Mouse (Mus musculus) midbrain, embryonic 14.5 days (tissue): ENCODE results near the gene Slc39a8. TPM values are rescaled to one million over a fixed set of nuclear protein-coding genes. Genes with fewer than 3 reads are reported as not detected.

Source experiments
- ATAC-seq: fragments of 200-750 bp; cut with Nextera tagmentation; 2 replicates; pipeline ENCODE4 v1.8.0; 2017; ENCODE audit warnings: moderate number of reproducible peaks, moderate library complexity; ENCODE audit not compliant: low FRiP score, low TSS enrichment
- DNase-seq: peaks from one replicate; pipeline ENCODE4 v3.0.0-alpha.2; 2015
- H3K27ac ChIP-seq: fragments of 300-500 bp; sonication (generic); replicated peaks from 2 replicates; pipeline ENCODE4 v1.5.1; 2014; ENCODE audit warnings: mild to moderate bottlenecking, low read depth, low read length, moderate library complexity
- H3K27me3 ChIP-seq: fragments of 300-500 bp; sonication (generic); 2 replicates; pipeline ENCODE4 v1.6.1; 2014; ENCODE audit warnings: low read length, control low read depth, mixed read lengths; ENCODE audit not compliant: control insufficient read depth, insufficient read depth
- H3K36me3 ChIP-seq: fragments of 300-500 bp; sonication (generic); 2 replicates; pipeline ENCODE4 v1.6.1; 2014; ENCODE audit warnings: low read length, control low read depth; ENCODE audit not compliant: control insufficient read depth, insufficient read depth
- H3K4me1 ChIP-seq: fragments of 300-500 bp; sonication (generic); 2 replicates; pipeline ENCODE4 v1.6.1; 2014; ENCODE audit warnings: mild to moderate bottlenecking, antibody characterized with exemption, low read length, control low read depth; ENCODE audit not compliant: control insufficient read depth, insufficient read depth
- H3K4me2 ChIP-seq: fragments of 300-500 bp; sonication (generic); 2 replicates; pipeline ENCODE4 v1.6.1; 2014; ENCODE audit warnings: mild to moderate bottlenecking, low read length, moderate library complexity
- H3K4me3 ChIP-seq: fragments of 300-500 bp; sonication (generic); replicated peaks from 2 replicates; pipeline ENCODE4 v1.5.1; 2014; ENCODE audit warnings: low read depth, low read length
- H3K9ac ChIP-seq: fragments of 300-500 bp; sonication (generic); replicated peaks from 2 replicates; pipeline ENCODE4 v1.6.1; 2014; ENCODE audit warnings: mild to moderate bottlenecking, low read length, moderate library complexity
- H3K9me3 ChIP-seq: fragments of 300-500 bp; sonication (generic); 2 replicates; pipeline ENCODE4 v1.6.1; 2016; ENCODE audit warnings: low read length, control low read depth, mixed read lengths; ENCODE audit not compliant: control insufficient read depth
- WGBS: fragments of 180-500 bp; shearing (Covaris S2); extraction: QIAGEN DNeasy Blood & Tissue Kit; methylation state at CpG from one replicate; pipeline ENCODE4 v1.1.7; 2014; 5-methylcytosine and 5-hydroxymethylcytosine counted together
- polyA plus RNA-seq: library from polyadenylated mRNA; unstranded; fragments of >200 nt; fragmentation: Nextera tagmentation; extraction: Ambion mirVana; gene quantifications from 2 replicates; pipeline ENCODE4 v1.2.1, GENCODE M21; 2014

Gene Slc39a8
- polyA plus RNA-seq = 5.6 and 12.3 TPM in 2 replicates

GRCm38 (mm10) chr3:135825016-135825753 is at the start of gene Slc39a8:
Gene Slc39a8 (plus strand): TSS chr3:135825279.
- Histone ChIP-seq H3K4me3 (peak within 1 kb of the TSS; percentile 55), H3K9me3 (no peaks in the 10 kb centered on the region), H3K9ac (peak within 1 kb of the TSS; percentile 64), H3K4me1 (peaks cover 14% of the 10 kb centered on the region), H3K4me2 (peak within 1 kb of the TSS; percentile 97), H3K36me3 (no peaks in the 10 kb centered on the region), H3K27me3 (no peaks in the 10 kb centered on the region; the same call in 1 of the 2 replicates), H3K27ac (0 out of 2 replicates have a peak within 1 kb of the TSS, but pooled peaks have one; percentile 20)
- WGBS = 5% methylated on average over 22 of the region's 22 CpGs
- peak; percentile 84 for ATAC-seq
- peak; percentile 70 for DNase-seq

GRCm38 (mm10) chr3:135785065-135785464 is 40.0 kb upstream of the Slc39a8 start:
- no peaks in the 10 kb centered on the region for H3K27me3 ChIP-seq
- DNase-seq (no peak), ATAC-seq (no peak)
- no peak overlapping the region for H3K4me3 ChIP-seq
- H3K4me1 ChIP-seq = no peaks in the 10 kb centered on the region
- WGBS = 91% methylated on average over 7 of the region's 7 CpGs
- no peak overlapping the region for H3K27ac ChIP-seq
- no peak overlapping the region for H3K9ac ChIP-seq
- H3K36me3 ChIP-seq = no peaks in the 10 kb centered on the region
- no peaks in the 10 kb centered on the region for H3K9me3 ChIP-seq
- H3K4me2 ChIP-seq = no peak overlapping the region

- Histone ChIP-seq H3K27ac (no peak overlapping the region), H3K4me3 (no peak overlapping the region), H3K9me3 (no peaks in the 10 kb centered on the region), H3K9ac (no peak overlapping the region), H3K36me3 (no peaks in the 10 kb centered on the region), H3K4me2 (no peak overlapping the region), H3K27me3 (no peaks in the 10 kb centered on the region), H3K4me1 (no peaks in the 10 kb centered on the region)
- WGBS = 93% methylated on average over 6 of the region's 6 CpGs
- ATAC-seq = no peak
- DNase-seq = no peak
Measured at GRCm38 (mm10) chr3:135796117-135796516, 29.0 kb upstream of the Slc39a8 start.

- H3K4me2 ChIP-seq = no peak overlapping the region
- H3K36me3 ChIP-seq = no peaks in the 10 kb centered on the region
- 71% methylated on average over 3 of the region's 3 CpGs for WGBS
- H3K9ac ChIP-seq = no peak overlapping the region
- no peaks in the 10 kb centered on the region for H3K27me3 ChIP-seq
- no peaks in the 10 kb centered on the region for H3K4me1 ChIP-seq
- H3K4me3 ChIP-seq = no peak overlapping the region
- DNase-seq (peak; percentile 34), ATAC-seq (no peak)
- H3K9me3 ChIP-seq = no peaks in the 10 kb centered on the region
- no peak overlapping the region for H3K27ac ChIP-seq
Measured at GRCm38 (mm10) chr3:135798241-135798640, 26.8 kb upstream of the Slc39a8 start.

GRCm38 (mm10) chr3:135798665-135799064 is 26.4 kb upstream of the Slc39a8 start:
- WGBS = 80% methylated on average over 1 of the region's 1 CpGs
- Histone ChIP-seq H3K27me3 (no peaks in the 10 kb centered on the region), H3K27ac (no peak overlapping the region), H3K9ac (no peak overlapping the region), H3K4me2 (no peak overlapping the region), H3K4me3 (no peak overlapping the region), H3K4me1 (no peaks in the 10 kb centered on the region), H3K36me3 (no peaks in the 10 kb centered on the region), H3K9me3 (no peaks in the 10 kb centered on the region)
- no peak for ATAC-seq
- no peak for DNase-seq

GRCm38 (mm10) chr3:135814665-135815064 is 10.4 kb upstream of the Slc39a8 start:
- no peaks in the 10 kb centered on the region for H3K27me3 ChIP-seq
- H3K27ac ChIP-seq = no peak overlapping the region
- WGBS = 86% methylated on average over 14 of the region's 14 CpGs
- H3K9me3 ChIP-seq = no peaks in the 10 kb centered on the region
- H3K36me3 ChIP-seq = no peaks in the 10 kb centered on the region
- H3K4me1 ChIP-seq = no peaks in the 10 kb centered on the region
- H3K4me3 ChIP-seq = no peak overlapping the region
- H3K9ac ChIP-seq = no peak overlapping the region
- ATAC-seq (no peak), DNase-seq (no peak)
- no peak overlapping the region for H3K4me2 ChIP-seq

GRCm38 (mm10) chr3:135815973-135816727 is 8.9 kb upstream of the Slc39a8 start:
- Histone ChIP-seq H3K4me3 (no peak overlapping the region), H3K27me3 (no peaks in the 10 kb centered on the region), H3K4me1 (no peaks in the 10 kb centered on the region), H3K36me3 (no peaks in the 10 kb centered on the region), H3K9me3 (no peaks in the 10 kb centered on the region), H3K4me2 (no peak overlapping the region), H3K27ac (no peak overlapping the region), H3K9ac (no peak overlapping the region)
- ATAC-seq (no peak), DNase-seq (no peak)
- WGBS = 92% methylated on average over 5 of the region's 5 CpGs

GRCm38 (mm10) chr3:135817124-135817523 is 8.0 kb upstream of the Slc39a8 start:
- Histone ChIP-seq H3K4me2 (no peak overlapping the region), H3K27ac (no peak overlapping the region), H3K27me3 (no peaks in the 10 kb centered on the region), H3K9ac (no peak overlapping the region), H3K36me3 (no peaks in the 10 kb centered on the region), H3K4me3 (no peak overlapping the region), H3K4me1 (no peaks in the 10 kb centered on the region), H3K9me3 (no peaks in the 10 kb centered on the region)
- ATAC-seq = no peak
- 50% methylated on average over 1 of the region's 1 CpGs for WGBS
- no peak for DNase-seq
